Mouse (Mus musculus): ENCODE measurements around the gene Cited2. TPM values are rescaled to one million over a fixed set of nuclear protein-coding genes. Genes with fewer than 3 reads are reported as not detected.

The Cited2 gene
- polyA plus RNA-seq, 2 experiments = 12.7 to 18.2 TPM

DNA sequence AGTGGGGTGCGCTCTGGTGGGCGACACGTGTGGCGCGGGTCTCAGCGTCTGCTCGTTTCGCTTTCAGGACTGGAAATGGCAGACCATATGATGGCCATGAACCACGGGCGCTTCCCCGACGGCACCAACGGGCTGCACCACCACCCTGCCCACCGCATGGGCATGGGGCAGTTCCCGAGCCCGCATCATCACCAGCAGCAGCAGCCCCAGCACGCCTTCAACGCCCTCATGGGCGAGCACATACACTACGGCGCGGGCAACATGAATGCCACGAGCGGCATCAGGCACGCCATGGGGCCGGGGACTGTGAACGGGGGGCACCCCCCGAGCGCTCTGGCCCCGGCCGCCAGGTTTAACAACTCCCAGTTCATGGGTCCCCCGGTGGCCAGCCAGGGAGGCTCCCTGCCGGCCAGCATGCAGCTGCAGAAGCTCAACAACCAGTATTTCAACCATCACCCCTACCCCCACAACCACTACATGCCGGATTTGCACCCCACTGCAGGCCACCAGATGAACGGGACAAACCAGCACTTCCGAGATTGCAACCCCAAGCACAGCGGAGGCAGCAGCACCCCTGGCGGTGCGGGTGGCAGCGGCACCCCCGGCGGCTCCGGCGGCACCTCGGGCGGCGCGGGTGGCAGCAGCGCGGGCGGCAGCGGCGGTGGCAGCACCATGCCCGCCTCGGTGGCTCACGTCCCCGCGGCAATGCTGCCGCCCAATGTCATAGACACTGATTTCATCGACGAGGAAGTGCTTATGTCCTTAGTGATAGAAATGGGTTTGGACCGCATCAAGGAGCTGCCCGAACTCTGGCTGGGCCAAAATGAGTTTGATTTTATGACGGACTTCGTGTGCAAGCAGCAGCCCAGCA lies 1.1 kb downstream of the Cited2 start:
- no peaks in the 10 kb centered on the region for H3K9me3 ChIP-seq (ENCODE audit: control insufficient read depth, low read length)
- ATAC-seq (ENCODE audit: insufficient read depth) = peak; percentile 4; the same call in 1 of the 2 replicates
- peak overlapping the region; percentile 85 for H3K9ac ChIP-seq (replicated peaks)
- peak overlapping the region; percentile 81 for H3K27ac ChIP-seq
- peak in 1 of 3 experiments; percentile 27 for DNase-seq (ENCODE audit: low read depth in 3 of 3, low spot score in 3 of 3)
- WGBS (ENCODE audit: insufficient replicate concordance) = under 1% methylated on average over 65 of the region's 65 CpGs
- H3K4me1 ChIP-seq (replicated peaks; ENCODE audit: control insufficient read depth in 2 of 2, insufficient read depth in 2 of 2, low read length in 1 of 2) = peaks cover 13 to 32% of the 10 kb centered on the region in 2 experiments
- H3K27me3 ChIP-seq (ENCODE audit: control insufficient read depth, insufficient read depth, low read length) = no peaks in the 10 kb centered on the region
- peak overlapping the region; percentile 99 for H3K4me2 ChIP-seq (ENCODE audit: low read depth)
- H3K4me3 ChIP-seq (ENCODE audit: insufficient read depth in 1 of 2, low read depth in 2 of 2, low read length in 2 of 2) = peak overlapping the region; percentile 66 to 88
- peak; percentile 66 for TF ChIP-seq CTCF (IDR thresholded peaks at IDR 0.05; ENCODE audit: low read depth)
- no peak for TF ChIP-seq EP300 (IDR thresholded peaks at IDR 0.05; ENCODE audit: low read depth)
- H3K36me3 ChIP-seq (replicated peaks; ENCODE audit: control insufficient read depth, insufficient read depth, low read depth) = peaks cover 3% of the 10 kb centered on the region; the same call in 1 of the 2 replicates

DNA sequence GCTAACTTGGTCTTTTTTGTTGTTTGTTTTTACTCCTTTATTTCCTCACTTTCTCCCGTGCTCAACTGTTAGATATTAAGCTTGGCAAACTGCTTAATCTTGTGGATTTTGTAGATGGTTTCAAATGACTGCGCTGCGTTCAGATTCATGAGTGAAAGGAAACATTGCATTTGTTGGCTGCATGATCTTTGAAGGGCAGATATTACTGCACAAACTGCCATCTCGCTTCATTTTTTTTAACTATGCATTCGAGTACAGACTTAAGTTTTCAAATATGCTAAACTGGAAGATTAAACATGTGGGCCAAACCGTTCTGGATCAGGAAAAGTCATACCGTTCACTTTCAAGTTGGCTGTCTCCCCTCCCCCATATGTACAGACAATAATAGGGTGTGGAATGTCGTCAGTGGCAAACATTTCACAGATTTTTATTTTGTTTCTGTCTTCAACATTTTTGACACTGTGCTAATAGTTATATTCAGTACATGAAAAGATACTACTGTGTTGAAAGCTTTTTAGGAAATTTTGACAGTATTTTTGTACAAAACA lies 2.1 kb downstream of the Cited2 start:
- H3K4me2 ChIP-seq (ENCODE audit: low read depth) = peak overlapping the region; percentile 99
- H3K4me3 ChIP-seq (ENCODE audit: insufficient read depth in 1 of 2, low read depth in 2 of 2, low read length in 2 of 2) = peak overlapping the region; percentile 19 to 88; a peak in 3 of 4 replicates
- TF ChIP-seq CTCF (IDR thresholded peaks at IDR 0.05; ENCODE audit: low read depth) (no peak), EP300 (IDR thresholded peaks at IDR 0.05; ENCODE audit: low read depth) (no peak)
- peak overlapping the region; percentile 19 for H3K9ac ChIP-seq (replicated peaks)
- no peak overlapping the region for H3K27ac ChIP-seq
- WGBS (ENCODE audit: insufficient replicate concordance) = 28% methylated on average over 8 of the region's 8 CpGs
- no peaks in the 10 kb centered on the region for H3K27me3 ChIP-seq (ENCODE audit: control insufficient read depth, insufficient read depth, low read length)
- DNase-seq (ENCODE audit: low read depth in 3 of 3, low spot score in 3 of 3) = no peak
- H3K4me1 ChIP-seq (replicated peaks; ENCODE audit: control insufficient read depth in 2 of 2, insufficient read depth in 2 of 2, low read length in 1 of 2) = peaks cover 9 to 26% of the 10 kb centered on the region in 2 experiments
- peaks cover 3% of the 10 kb centered on the region; the same call in 1 of the 2 replicates for H3K36me3 ChIP-seq (replicated peaks; ENCODE audit: control insufficient read depth, insufficient read depth, low read depth)
- no peak for ATAC-seq (ENCODE audit: insufficient read depth)
- H3K9me3 ChIP-seq (ENCODE audit: control insufficient read depth, low read length) = no peaks in the 10 kb centered on the region

DNA sequence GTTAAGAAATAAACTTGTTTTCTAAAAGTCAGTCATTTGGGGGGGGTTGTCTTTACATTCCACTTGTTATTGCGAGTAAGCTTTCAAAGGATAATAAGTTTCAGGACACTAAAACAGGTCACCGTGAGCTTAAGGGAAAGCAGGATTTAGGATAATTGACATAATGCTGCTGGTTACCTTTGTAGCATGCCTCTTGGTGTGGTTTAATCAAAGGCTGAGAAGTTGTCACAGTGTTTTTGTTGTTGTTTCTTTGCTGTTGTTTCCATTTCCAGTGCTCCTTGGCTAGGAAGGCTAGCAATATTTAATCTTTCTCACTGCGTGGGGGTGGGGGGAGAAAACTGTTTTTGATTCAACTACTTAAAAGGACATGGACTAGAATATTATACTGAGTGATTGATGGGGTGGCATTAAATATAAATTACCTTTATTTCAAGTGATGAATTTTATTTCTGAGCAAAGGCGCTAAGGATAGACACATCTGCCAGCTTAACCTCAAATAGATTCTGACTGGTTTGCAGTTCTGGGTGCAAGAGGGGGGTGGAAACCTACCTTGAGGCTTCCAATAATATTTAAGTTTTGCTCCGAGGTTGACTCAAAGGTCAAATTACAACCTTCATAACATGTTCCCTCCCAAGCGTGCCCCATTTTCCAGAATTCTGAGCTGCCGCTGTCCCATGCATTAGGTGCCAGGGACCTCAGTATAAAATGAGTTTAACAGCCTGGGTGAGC lies 2.8 kb downstream of the Cited2 start:
- no peak for ATAC-seq (ENCODE audit: insufficient read depth)
- no peaks in the 10 kb centered on the region for H3K9me3 ChIP-seq (ENCODE audit: control insufficient read depth, low read length)
- H3K27ac ChIP-seq = no peak overlapping the region
- no peak overlapping the region for H3K4me3 ChIP-seq (ENCODE audit: insufficient read depth in 1 of 2, low read depth in 2 of 2, low read length in 2 of 2)
- peaks cover 4 to 19% of the 10 kb centered on the region in 2 experiments for H3K4me1 ChIP-seq (replicated peaks; ENCODE audit: control insufficient read depth in 2 of 2, insufficient read depth in 2 of 2, low read length in 1 of 2)
- peaks cover 3% of the 10 kb centered on the region; the same call in 1 of the 2 replicates for H3K36me3 ChIP-seq (replicated peaks; ENCODE audit: control insufficient read depth, insufficient read depth, low read depth)
- no peaks in the 10 kb centered on the region for H3K27me3 ChIP-seq (ENCODE audit: control insufficient read depth, insufficient read depth, low read length)
- 67% methylated on average over 7 of the region's 7 CpGs for WGBS (ENCODE audit: insufficient replicate concordance)
- H3K9ac ChIP-seq (replicated peaks) = no peak overlapping the region
- peak overlapping the region; percentile 20; the same call in 1 of the 2 replicates for H3K4me2 ChIP-seq (ENCODE audit: low read depth)
- TF ChIP-seq CTCF (IDR thresholded peaks at IDR 0.05; ENCODE audit: low read depth) (no peak), EP300 (IDR thresholded peaks at IDR 0.05; ENCODE audit: low read depth) (no peak)
- no peak for DNase-seq (ENCODE audit: low read depth in 3 of 3, low spot score in 3 of 3)

DNA sequence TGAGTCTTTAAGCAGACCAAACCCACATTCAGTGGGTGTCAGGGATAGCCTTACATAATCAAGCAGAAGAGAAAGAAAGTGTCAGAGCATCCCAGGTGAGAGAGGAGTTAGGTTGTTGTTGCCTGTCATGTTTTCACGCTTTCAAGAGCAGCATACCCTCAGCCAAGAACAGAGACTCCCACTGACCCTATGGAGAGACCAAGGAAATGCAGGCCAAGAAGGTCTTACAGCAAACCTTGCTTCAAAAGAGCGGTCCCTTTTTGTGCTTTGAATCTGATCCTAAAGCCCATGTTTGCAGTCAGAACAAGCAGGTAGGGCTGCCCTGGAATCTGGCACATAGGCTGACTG lies 3.3 kb downstream of the Cited2 start:
- 76% methylated on average over 2 of the region's 2 CpGs for WGBS (ENCODE audit: insufficient replicate concordance)
- Histone ChIP-seq H3K9me3 (ENCODE audit: control insufficient read depth, low read length) (no peaks in the 10 kb centered on the region), H3K9ac (replicated peaks) (no peak overlapping the region), H3K36me3 (replicated peaks; ENCODE audit: control insufficient read depth, insufficient read depth, low read depth) (peaks cover 3% of the 10 kb centered on the region; the same call in 1 of the 2 replicates), H3K4me3 (ENCODE audit: insufficient read depth in 1 of 2, low read depth in 2 of 2, low read length in 2 of 2) (no peak overlapping the region), H3K27me3 (ENCODE audit: control insufficient read depth, insufficient read depth, low read length) (no peaks in the 10 kb centered on the region), H3K4me1 (replicated peaks; ENCODE audit: control insufficient read depth in 2 of 2, insufficient read depth in 2 of 2, low read length in 1 of 2) (peaks cover 0 to 14% of the 10 kb centered on the region in 2 experiments; a peak in 3 of 4 replicates), H3K4me2 (ENCODE audit: low read depth) (peak overlapping the region; percentile 20; the same call in 1 of the 2 replicates), H3K27ac (no peak overlapping the region)
- ATAC-seq (ENCODE audit: insufficient read depth) = no peak
- TF ChIP-seq EP300 (IDR thresholded peaks at IDR 0.05; ENCODE audit: low read depth) = no peak
- no peak for TF ChIP-seq CTCF (IDR thresholded peaks at IDR 0.05; ENCODE audit: low read depth)
- no peak for DNase-seq (ENCODE audit: low read depth in 3 of 3, low spot score in 3 of 3)
